Mouse (Mus musculus) midbrain, embryonic 10.5 days (tissue): ENCODE measurements around the gene Ntng1. TPM values are rescaled to one million over a fixed set of nuclear protein-coding genes. Genes with fewer than 3 reads are reported as not detected.

Experiments
- DNase-seq: peaks from one replicate; pipeline ENCODE4 v3.0.0-alpha.2; 2017; ENCODE audit warnings: low spot score
- H3K27ac ChIP-seq: fragments of 300-500 bp; sonication (generic); replicated peaks from 2 replicates; pipeline ENCODE4 v1.5.1; 2016; ENCODE audit warnings: mild to moderate bottlenecking
- H3K27me3 ChIP-seq: fragments of 300-500 bp; sonication (generic); 2 replicates; pipeline ENCODE4 v1.6.1; 2016; ENCODE audit warnings: low read depth, mild to moderate bottlenecking; ENCODE audit not compliant: poor library complexity, severe bottlenecking
- H3K36me3 ChIP-seq: fragments of 300-500 bp; sonication (generic); 2 replicates; pipeline ENCODE4 v1.6.1; 2016; ENCODE audit warnings: mild to moderate bottlenecking, moderate library complexity
- H3K4me1 ChIP-seq: fragments of 300-500 bp; sonication (generic); 2 replicates; pipeline ENCODE4 v1.6.1; 2016
- H3K4me3 ChIP-seq: fragments of 300-500 bp; sonication (generic); 2 replicates; pipeline ENCODE4 v1.5.1; 2016; ENCODE audit warnings: mild to moderate bottlenecking, moderate library complexity
- H3K9me3 ChIP-seq: fragments of 300-500 bp; sonication (generic); replicated peaks from 2 replicates; pipeline ENCODE4 v1.6.1; 2016; ENCODE audit warnings: mild to moderate bottlenecking
- WGBS: fragments of 180-500 bp; shearing (Covaris S2); methylation state at CpG from one replicate; pipeline ENCODE4 v1.1.7; 2016; 5-methylcytosine and 5-hydroxymethylcytosine counted together
- polyA plus RNA-seq: library from polyadenylated mRNA; unstranded; fragments of >200 nt; fragmentation: Nextera tagmentation; extraction: Ambion mirVana; gene quantifications from 2 replicates; pipeline ENCODE4 v1.2.1, GENCODE M21; 2016

Ntng1 gene
- polyA plus RNA-seq, 1 experiment from 2014 or later: 1.9 TPM

GRCm38 (mm10) chr3:109885672-109886071, 258.1 kb downstream of the Ntng1 start:
- Histone ChIP-seq H3K9me3 (no peaks in the 10 kb centered on the region), H3K4me1 (no peaks in the 10 kb centered on the region), H3K27me3 (no peaks in the 10 kb centered on the region), H3K4me3 (no peak overlapping the region), H3K27ac (no peak overlapping the region), H3K36me3 (no peaks in the 10 kb centered on the region)
- 73% methylated on average over 4 of the region's 4 CpGs for WGBS
- no peak for DNase-seq

GRCm38 (mm10) chr3:109879061-109879460, 264.8 kb downstream of the Ntng1 start:
- Histone ChIP-seq H3K9me3 (no peaks in the 10 kb centered on the region), H3K4me3 (no peak overlapping the region), H3K4me1 (no peaks in the 10 kb centered on the region), H3K27ac (no peak overlapping the region), H3K27me3 (no peaks in the 10 kb centered on the region), H3K36me3 (no peaks in the 10 kb centered on the region)
- WGBS: 79% methylated on average over 4 of the region's 4 CpGs
- DNase-seq: no peak

DNA sequence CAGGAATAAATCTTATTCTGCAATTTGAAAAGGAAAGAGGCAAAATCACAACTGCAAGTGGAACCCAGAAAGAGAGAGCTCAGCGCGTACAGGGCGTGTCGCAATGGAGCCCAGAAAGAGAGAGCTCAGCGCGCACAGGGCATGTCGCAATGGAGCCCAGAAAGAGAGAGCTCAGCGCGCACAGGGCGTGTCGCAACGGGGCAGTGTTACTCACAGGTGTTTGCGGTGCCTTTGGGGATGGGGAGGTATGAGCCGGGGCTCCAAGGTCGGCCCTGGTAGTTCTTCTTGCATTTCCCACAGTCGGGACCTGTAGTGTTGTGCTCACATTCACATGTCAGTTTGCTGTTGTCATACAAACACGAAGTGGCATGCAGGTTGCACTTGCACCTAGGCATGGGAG, 271.8 kb downstream of the Ntng1 start:
- H3K4me1 ChIP-seq: no peaks in the 10 kb centered on the region
- H3K27ac ChIP-seq: no peak overlapping the region
- no peak for DNase-seq
- H3K27me3 ChIP-seq: no peaks in the 10 kb centered on the region
- H3K36me3 ChIP-seq: no peaks in the 10 kb centered on the region
- no peak overlapping the region for H3K4me3 ChIP-seq
- 87% methylated on average over 17 of the region's 17 CpGs for WGBS
- no peaks in the 10 kb centered on the region for H3K9me3 ChIP-seq

DNA sequence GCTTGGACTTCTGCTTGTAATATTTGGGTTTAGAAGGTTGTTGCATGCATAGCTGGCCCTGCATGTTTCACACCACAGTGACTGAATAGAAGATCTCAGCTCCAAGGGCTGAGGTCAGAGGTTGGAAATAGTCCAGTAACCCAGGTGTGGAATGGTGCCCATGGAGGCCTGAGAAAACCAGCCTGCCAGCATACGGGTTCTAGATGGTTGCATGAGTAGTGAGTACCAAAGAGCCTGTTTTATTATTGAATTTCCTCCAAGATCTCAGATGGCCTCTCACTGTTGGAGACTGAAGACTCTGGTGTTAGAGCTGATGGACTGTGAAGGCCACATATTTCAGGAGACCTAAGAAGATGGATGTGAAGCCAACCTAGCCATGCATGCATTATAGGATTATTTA, 285.5 kb downstream of the Ntng1 start:
- DNase-seq: no peak
- H3K27me3 ChIP-seq: no peaks in the 10 kb centered on the region
- H3K4me1 ChIP-seq: no peaks in the 10 kb centered on the region
- H3K4me3 ChIP-seq: no peak overlapping the region
- H3K9me3 ChIP-seq: no peaks in the 10 kb centered on the region
- WGBS: 94% methylated on average over 1 of the region's 1 CpGs
- no peaks in the 10 kb centered on the region for H3K36me3 ChIP-seq
- H3K27ac ChIP-seq: no peak overlapping the region

DNA sequence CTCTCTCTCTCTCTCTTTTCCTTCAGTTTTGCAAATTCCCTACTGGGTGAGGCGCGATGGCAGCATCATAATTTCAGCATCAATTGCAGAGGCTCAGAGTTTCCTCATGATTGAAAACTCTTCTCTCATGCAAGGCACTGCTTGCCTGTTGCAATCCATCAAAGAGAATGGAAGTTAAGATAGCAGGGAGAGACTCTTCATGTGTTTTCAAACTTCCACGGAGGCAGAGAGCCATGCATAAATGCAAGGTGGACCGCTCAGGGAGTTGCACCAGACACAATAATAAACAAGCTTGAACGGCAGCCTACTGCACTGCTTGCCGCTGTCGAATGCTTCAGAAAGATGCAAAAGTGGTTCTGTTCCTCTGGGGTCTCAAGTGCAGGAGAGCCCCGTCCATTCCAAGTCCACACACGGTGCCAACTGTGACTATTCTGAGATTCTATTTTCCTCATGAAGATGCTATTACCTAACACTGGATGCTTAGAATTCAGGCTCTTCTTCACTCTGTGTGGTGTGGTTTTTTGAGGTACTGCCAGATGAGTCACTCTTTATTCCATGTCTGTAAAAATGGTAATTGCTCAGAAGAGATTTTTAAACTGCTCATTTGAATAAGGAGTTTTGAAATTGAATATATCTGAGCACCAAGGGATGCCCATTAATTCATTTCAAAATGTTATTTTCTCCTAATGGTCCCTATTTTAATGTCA, 289.2 kb downstream of the Ntng1 start:
- Histone ChIP-seq H3K4me3 (no peak overlapping the region), H3K9me3 (no peaks in the 10 kb centered on the region), H3K27me3 (no peaks in the 10 kb centered on the region), H3K27ac (no peak overlapping the region), H3K4me1 (no peaks in the 10 kb centered on the region), H3K36me3 (no peaks in the 10 kb centered on the region)
- DNase-seq: no peak
- WGBS: 84% methylated on average over 9 of the region's 9 CpGs

GRCm38 (mm10) chr3:109846660-109847059, 297.2 kb downstream of the Ntng1 start:
- no peaks in the 10 kb centered on the region for H3K9me3 ChIP-seq

DNA sequence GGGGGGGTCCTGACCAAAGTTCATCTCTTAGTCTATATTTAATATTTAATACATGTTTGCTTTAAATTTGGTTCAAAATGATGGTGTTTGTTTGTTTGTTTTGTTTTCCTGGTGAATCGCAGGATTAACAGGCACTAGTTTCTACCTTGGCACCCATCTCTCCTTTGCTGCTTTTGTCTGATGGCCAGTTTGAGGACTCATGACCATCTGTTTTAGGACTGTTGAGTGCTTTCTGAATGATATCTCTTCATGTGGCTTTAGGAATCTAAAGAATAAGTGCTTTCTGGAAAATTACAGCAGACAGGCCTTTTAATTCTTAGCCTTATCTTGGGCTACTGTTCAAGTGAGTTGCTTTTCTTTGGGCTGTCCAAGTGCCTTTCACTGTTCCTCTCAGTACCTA, 318.0 kb downstream of the Ntng1 start:
- no peaks in the 10 kb centered on the region for H3K36me3 ChIP-seq
- H3K4me3 ChIP-seq: no peak overlapping the region
- no peaks in the 10 kb centered on the region for H3K27me3 ChIP-seq
- no peak overlapping the region for H3K27ac ChIP-seq
- H3K9me3 ChIP-seq: no peaks in the 10 kb centered on the region
- WGBS: 100% methylated on average over 1 of the region's 1 CpGs
- no peak for DNase-seq
- no peaks in the 10 kb centered on the region for H3K4me1 ChIP-seq

More at GRCm38 (mm10) chr3:109846660-109847059, 297.2 kb downstream of the Ntng1 start:
- Histone ChIP-seq H3K4me3 (no peak overlapping the region), H3K27me3 (no peaks in the 10 kb centered on the region), H3K4me1 (no peaks in the 10 kb centered on the region), H3K36me3 (no peaks in the 10 kb centered on the region), H3K27ac (no peak overlapping the region)
- no peak for DNase-seq
- 65% methylated on average over 4 of the region's 4 CpGs for WGBS

- Histone ChIP-seq H3K4me3 (no peak overlapping the region), H3K27ac (no peak overlapping the region), H3K27me3 (no peaks in the 10 kb centered on the region), H3K9me3 (no peaks in the 10 kb centered on the region), H3K4me1 (no peaks in the 10 kb centered on the region), H3K36me3 (no peaks in the 10 kb centered on the region)
- DNase-seq: no peak
- 92% methylated on average over 2 of the region's 2 CpGs for WGBS
Measured at GRCm38 (mm10) chr3:109822803-109823474, 320.9 kb downstream of the Ntng1 start.

DNA sequence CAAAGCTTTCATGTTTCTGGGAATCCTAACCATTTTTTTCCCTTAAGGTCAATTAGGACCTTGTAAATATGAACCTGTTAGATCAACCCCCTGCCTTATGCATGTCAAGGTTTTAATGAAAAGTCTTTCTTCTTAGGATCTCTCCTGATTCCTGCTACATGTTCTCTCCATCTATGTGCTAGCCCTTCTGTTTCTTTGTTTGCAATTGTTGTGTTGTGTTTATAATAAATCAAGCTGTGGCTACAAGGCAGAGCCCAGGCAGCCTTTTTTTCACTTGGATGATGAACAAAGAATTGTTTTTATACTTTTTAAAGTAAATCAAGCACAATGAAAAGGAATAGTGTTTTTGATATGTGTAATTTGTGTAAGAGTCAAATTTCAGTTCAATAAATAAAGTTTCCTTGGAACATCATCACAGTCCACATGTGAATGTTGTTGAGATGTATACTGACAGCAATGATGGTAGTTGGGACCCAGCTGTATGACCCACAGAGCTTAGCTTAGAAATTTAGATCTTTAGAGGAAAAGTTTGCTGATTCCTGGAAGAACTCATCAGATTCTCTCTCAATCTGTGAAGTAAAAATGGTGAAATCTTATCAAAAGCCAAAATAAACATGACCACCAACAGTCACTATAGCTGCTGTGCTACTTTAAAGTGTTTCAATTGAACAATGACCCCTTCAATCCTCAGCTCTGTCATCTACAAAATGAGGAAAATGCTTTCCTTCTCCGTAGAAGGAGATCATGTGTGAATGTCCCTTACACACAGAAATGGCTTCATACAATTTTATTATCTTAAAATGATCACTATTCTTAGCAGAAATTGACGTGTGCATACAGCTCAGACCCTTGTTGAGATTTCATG, 324.8 kb downstream of the Ntng1 start:
- WGBS: 89% methylated on average over 2 of the region's 2 CpGs

GRCm38 (mm10) chr3:109809065-109809464, 334.7 kb downstream of the Ntng1 start:
- H3K36me3 ChIP-seq: no peaks in the 10 kb centered on the region
- H3K27me3 ChIP-seq: no peaks in the 10 kb centered on the region
- DNase-seq: no peak
- 92% methylated on average over 1 of the region's 1 CpGs for WGBS
- peaks cover 7% of the 10 kb centered on the region for H3K4me1 ChIP-seq
- no peak overlapping the region for H3K27ac ChIP-seq
- H3K9me3 ChIP-seq: no peaks in the 10 kb centered on the region
- no peak overlapping the region for H3K4me3 ChIP-seq

More for the DNA sequence above, 324.8 kb downstream of the Ntng1 start:
- Histone ChIP-seq H3K27me3 (no peaks in the 10 kb centered on the region), H3K4me1 (no peaks in the 10 kb centered on the region), H3K36me3 (no peaks in the 10 kb centered on the region), H3K9me3 (no peaks in the 10 kb centered on the region), H3K4me3 (no peak overlapping the region), H3K27ac (no peak overlapping the region)
- DNase-seq: no peak

GRCm38 (mm10) chr3:109807211-109807934, 336.4 kb downstream of the Ntng1 start:
- no peak overlapping the region for H3K4me3 ChIP-seq
- H3K9me3 ChIP-seq: no peaks in the 10 kb centered on the region
- 82% methylated on average over 6 of the region's 6 CpGs for WGBS
- H3K36me3 ChIP-seq: no peaks in the 10 kb centered on the region
- H3K27ac ChIP-seq: no peak overlapping the region
- H3K27me3 ChIP-seq: no peaks in the 10 kb centered on the region
- DNase-seq: no peak
- H3K4me1 ChIP-seq: peaks cover 7% of the 10 kb centered on the region

- no peaks in the 10 kb centered on the region for H3K9me3 ChIP-seq
- peaks cover 7% of the 10 kb centered on the region for H3K4me1 ChIP-seq
- H3K27me3 ChIP-seq: no peaks in the 10 kb centered on the region
- H3K36me3 ChIP-seq: no peaks in the 10 kb centered on the region
- H3K27ac ChIP-seq: no peak overlapping the region
- WGBS: 78% methylated on average over 2 of the region's 2 CpGs
- H3K4me3 ChIP-seq: no peak overlapping the region
- DNase-seq: no peak
Measured at GRCm38 (mm10) chr3:109804145-109804544, 339.7 kb downstream of the Ntng1 start.
